Mouse (Mus musculus): ENCODE measurements around the gene Fabp1. TPM values are rescaled to one million over a fixed set of nuclear protein-coding genes. Genes with fewer than 3 reads are reported as not detected.

Fabp1 gene
- total RNA-seq (2014; rRNA removed) (not detected in 2 replicates), polyA plus RNA-seq (2015; fragmentation: Nextera tagmentation; extraction: Ambion mirVana) (not detected in 2 replicates)

DNA sequence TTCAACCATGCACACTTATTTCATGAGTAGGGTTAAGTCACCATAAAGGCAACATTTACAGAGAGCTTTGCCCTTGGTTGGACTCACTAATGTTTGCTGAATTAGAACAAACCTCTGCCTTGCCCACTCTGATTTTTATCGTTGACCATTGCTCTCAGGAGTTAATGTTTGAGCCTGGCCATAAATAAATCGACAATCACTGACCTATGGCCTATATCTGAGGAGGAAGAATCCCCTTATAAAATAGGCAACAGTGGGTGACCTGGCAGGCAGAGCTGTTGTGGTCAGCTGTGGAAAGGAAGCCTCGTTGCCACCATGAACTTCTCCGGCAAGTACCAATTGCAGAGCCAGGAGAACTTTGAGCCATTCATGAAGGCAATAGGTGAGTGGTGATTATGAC is at the start of gene Fabp1:
Fabp1 (plus strand) TSS at position 216 of the 400 bp plus-strand sequence.
- ATAC-seq (ENCODE audit: low FRiP score) (no peak), DNase-seq (ENCODE audit: low spot score) (no peak)
- Histone ChIP-seq H3K27me3 (ENCODE audit: insufficient read depth, low read length) (no peaks in the 10 kb centered on the region), H3K4me2 (ENCODE audit: low read depth, low read length, poor library complexity, severe bottlenecking) (no peak within 1 kb of the TSS), H3K9ac (replicated peaks; ENCODE audit: low read length, poor library complexity, severe bottlenecking) (no peak within 1 kb of the TSS), H3K4me3 (ENCODE audit: low read depth, low read length) (no peak within 1 kb of the TSS), H3K27ac (ENCODE audit: low read depth, low read length) (no peak within 1 kb of the TSS), H3K4me1 (ENCODE audit: insufficient read depth, low read length) (no peaks in the 10 kb centered on the region), H3K9me3 (ENCODE audit: low read length) (no peaks in the 10 kb centered on the region), H3K36me3 (ENCODE audit: insufficient read depth, low read length) (no peaks in the 10 kb centered on the region)
- TF ChIP-seq CTCF (IDR thresholded peaks at IDR 0.05) = no peak
- 88% methylated on average over 4 of the region's 4 CpGs for WGBS

DNA sequence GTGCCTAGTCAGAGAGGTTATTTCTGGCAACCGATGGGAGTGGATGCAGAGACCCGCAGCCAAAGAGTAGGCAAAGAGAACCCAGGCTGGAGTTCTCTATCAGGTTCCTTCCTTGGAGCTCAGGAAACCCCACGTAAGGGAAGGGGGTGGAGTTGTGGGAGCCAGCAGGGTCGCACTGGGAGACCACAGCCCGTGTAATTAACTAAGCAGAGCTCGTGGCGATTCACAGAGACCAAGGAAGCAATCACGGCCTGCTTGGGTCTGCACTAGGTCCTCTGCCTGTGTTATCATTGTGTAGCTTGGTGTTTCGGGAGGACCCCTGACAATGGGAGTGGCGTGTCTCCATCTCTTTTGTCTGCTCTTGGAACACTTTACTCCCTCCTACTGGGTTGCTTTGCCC is 48.5 kb upstream of the Fabp1 start:
- H3K9me3 ChIP-seq (ENCODE audit: low read length) = no peaks in the 10 kb centered on the region
- H3K4me1 ChIP-seq (ENCODE audit: insufficient read depth, low read length) = no peaks in the 10 kb centered on the region
- 33% methylated on average over 10 of the region's 10 CpGs for WGBS
- H3K27ac ChIP-seq (ENCODE audit: low read depth, low read length) = no peak overlapping the region
- no peak for DNase-seq (ENCODE audit: low spot score)
- no peak overlapping the region for H3K9ac ChIP-seq (replicated peaks; ENCODE audit: low read length, poor library complexity, severe bottlenecking)
- no peaks in the 10 kb centered on the region for H3K27me3 ChIP-seq (ENCODE audit: insufficient read depth, low read length)
- no peaks in the 10 kb centered on the region for H3K36me3 ChIP-seq (ENCODE audit: insufficient read depth, low read length)
- no peak for ATAC-seq (ENCODE audit: low FRiP score)
- no peak for TF ChIP-seq CTCF (IDR thresholded peaks at IDR 0.05)
- no peak overlapping the region for H3K4me2 ChIP-seq (ENCODE audit: low read depth, low read length, poor library complexity, severe bottlenecking)
- H3K4me3 ChIP-seq (ENCODE audit: low read depth, low read length) = no peak overlapping the region

DNA sequence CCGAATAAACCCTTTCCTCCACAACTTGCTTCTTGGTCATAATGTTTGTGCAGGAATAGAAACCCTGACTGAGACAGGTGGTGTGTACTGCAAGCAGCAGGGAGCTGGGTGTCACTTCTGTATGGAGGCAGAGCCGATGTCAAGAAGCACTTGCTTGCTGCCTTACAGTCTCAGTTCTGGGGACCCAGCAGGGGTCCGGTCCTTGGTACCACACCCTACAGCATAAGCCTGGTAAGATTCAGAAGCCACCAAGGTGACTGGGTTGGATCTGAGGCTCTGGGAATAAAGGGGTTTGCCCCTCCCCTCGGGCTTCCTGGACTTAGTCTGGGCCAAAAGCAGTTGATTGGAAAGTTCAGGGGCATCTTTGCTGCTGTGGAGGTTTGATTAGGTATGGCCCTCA is 46.1 kb upstream of the Fabp1 start:
- TF ChIP-seq CTCF (IDR thresholded peaks at IDR 0.05) = no peak
- ATAC-seq (ENCODE audit: low FRiP score) = no peak
- H3K36me3 ChIP-seq (ENCODE audit: insufficient read depth, low read length) = no peaks in the 10 kb centered on the region
- no peak for DNase-seq (ENCODE audit: low spot score)
- H3K9me3 ChIP-seq (ENCODE audit: low read length) = no peaks in the 10 kb centered on the region
- WGBS = 88% methylated on average over 4 of the region's 4 CpGs
- no peak overlapping the region for H3K27ac ChIP-seq (ENCODE audit: low read depth, low read length)
- no peak overlapping the region for H3K4me3 ChIP-seq (ENCODE audit: low read depth, low read length)
- H3K9ac ChIP-seq (replicated peaks; ENCODE audit: low read length, poor library complexity, severe bottlenecking) = no peak overlapping the region
- no peaks in the 10 kb centered on the region for H3K27me3 ChIP-seq (ENCODE audit: insufficient read depth, low read length)
- H3K4me1 ChIP-seq (ENCODE audit: insufficient read depth, low read length) = no peaks in the 10 kb centered on the region
- H3K4me2 ChIP-seq (ENCODE audit: low read depth, low read length, poor library complexity, severe bottlenecking) = no peak overlapping the region

DNA sequence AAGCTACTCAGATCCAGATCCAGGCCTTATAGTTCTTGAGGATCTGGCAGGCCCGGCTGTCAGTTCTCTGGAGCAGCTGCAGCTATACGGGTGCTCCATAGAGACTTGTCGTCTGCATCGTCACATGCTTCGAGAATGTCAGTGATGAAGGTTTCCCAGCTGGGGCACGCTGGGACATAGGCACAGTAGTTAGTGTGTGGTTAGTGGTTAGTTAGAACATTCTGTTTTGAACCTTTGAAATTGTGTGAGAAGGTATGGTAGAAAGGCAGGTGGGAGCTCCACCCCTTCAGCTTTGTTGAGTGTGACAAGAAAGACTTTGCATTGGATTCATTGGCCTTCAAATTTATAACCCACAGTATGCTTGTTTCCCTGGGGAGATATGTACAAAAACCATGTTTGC is 44.8 kb upstream of the Fabp1 start:
- H3K27ac ChIP-seq (ENCODE audit: low read depth, low read length) = no peak overlapping the region
- H3K9me3 ChIP-seq (ENCODE audit: low read length) = no peaks in the 10 kb centered on the region
- no peak overlapping the region for H3K9ac ChIP-seq (replicated peaks; ENCODE audit: low read length, poor library complexity, severe bottlenecking)
- 81% methylated on average over 6 of the region's 6 CpGs for WGBS
- H3K4me3 ChIP-seq (ENCODE audit: low read depth, low read length) = no peak overlapping the region
- no peak overlapping the region for H3K4me2 ChIP-seq (ENCODE audit: low read depth, low read length, poor library complexity, severe bottlenecking)
- H3K36me3 ChIP-seq (ENCODE audit: insufficient read depth, low read length) = no peaks in the 10 kb centered on the region
- TF ChIP-seq CTCF (IDR thresholded peaks at IDR 0.05) = no peak
- DNase-seq (ENCODE audit: low spot score) (no peak), ATAC-seq (ENCODE audit: low FRiP score) (no peak)
- H3K27me3 ChIP-seq (ENCODE audit: insufficient read depth, low read length) = no peaks in the 10 kb centered on the region
- H3K4me1 ChIP-seq (ENCODE audit: insufficient read depth, low read length) = no peaks in the 10 kb centered on the region

DNA sequence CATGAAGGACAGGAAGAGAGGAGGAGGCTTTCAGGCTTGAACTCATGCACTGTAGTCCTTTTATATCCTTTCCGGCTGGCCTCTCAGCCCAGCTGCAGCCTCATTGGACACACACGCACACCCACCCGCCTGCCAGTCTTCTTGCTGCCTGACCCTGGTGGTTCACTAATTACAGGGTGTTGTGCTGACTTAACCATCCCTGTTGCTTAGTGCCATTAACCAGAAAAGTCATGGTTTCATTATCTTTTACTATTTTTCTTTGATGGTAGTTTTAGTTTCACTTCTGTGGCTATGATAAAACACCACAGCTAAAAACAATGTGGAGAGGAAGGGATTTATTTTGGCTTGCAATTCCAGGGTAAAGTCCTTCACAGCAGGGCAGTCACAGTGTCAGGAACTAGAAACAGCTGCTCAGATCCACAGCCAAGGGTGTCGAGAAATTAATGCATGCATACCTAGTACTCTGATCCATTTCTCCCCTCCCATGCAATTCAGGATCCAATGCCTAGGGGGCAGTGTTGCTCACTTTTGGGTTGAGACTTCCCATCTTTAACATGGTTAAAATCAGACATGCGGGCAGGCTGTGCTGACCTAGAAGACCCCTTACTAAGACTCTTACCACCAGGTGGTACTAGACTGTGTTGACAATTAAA is 42.8 kb upstream of the Fabp1 start:
- ATAC-seq (ENCODE audit: low FRiP score) (no peak), DNase-seq (ENCODE audit: low spot score) (no peak)
- no peaks in the 10 kb centered on the region for H3K9me3 ChIP-seq (ENCODE audit: low read length)
- H3K36me3 ChIP-seq (ENCODE audit: insufficient read depth, low read length) = no peaks in the 10 kb centered on the region
- peak; percentile 29; the same call in 1 of the 2 replicates for TF ChIP-seq CTCF (IDR thresholded peaks at IDR 0.05)
- no peak overlapping the region for H3K4me3 ChIP-seq (ENCODE audit: low read depth, low read length)
- no peaks in the 10 kb centered on the region for H3K27me3 ChIP-seq (ENCODE audit: insufficient read depth, low read length)
- WGBS = 79% methylated on average over 5 of the region's 5 CpGs
- no peak overlapping the region for H3K4me2 ChIP-seq (ENCODE audit: low read depth, low read length, poor library complexity, severe bottlenecking)
- H3K9ac ChIP-seq (replicated peaks; ENCODE audit: low read length, poor library complexity, severe bottlenecking) = no peak overlapping the region
- H3K4me1 ChIP-seq (ENCODE audit: insufficient read depth, low read length) = no peaks in the 10 kb centered on the region
- H3K27ac ChIP-seq (ENCODE audit: low read depth, low read length) = no peak overlapping the region

DNA sequence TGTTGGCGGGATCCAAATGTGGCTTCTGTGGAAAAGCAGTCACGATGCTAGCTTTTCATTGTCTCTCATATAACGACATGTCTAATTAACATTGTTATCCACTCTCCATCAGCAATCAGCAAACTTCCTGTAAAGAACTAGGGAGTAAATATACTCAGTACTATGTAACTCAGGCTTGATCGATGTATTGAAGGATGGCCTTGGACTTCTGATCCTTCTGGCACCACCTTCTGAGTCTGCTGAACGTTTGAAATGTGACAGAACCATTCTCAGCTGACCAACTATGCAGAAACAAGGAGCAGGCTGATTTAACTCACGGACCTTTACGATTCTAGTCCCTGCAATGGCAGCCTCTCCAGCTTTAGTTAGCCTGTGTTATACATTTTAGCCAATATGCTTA is 38.3 kb upstream of the Fabp1 start:
- no peaks in the 10 kb centered on the region for H3K36me3 ChIP-seq (ENCODE audit: insufficient read depth, low read length)
- H3K27me3 ChIP-seq (ENCODE audit: insufficient read depth, low read length) = no peaks in the 10 kb centered on the region
- H3K4me1 ChIP-seq (ENCODE audit: insufficient read depth, low read length) = no peaks in the 10 kb centered on the region
- no peak overlapping the region for H3K4me3 ChIP-seq (ENCODE audit: low read depth, low read length)
- H3K4me2 ChIP-seq (ENCODE audit: low read depth, low read length, poor library complexity, severe bottlenecking) = no peak overlapping the region
- no peak overlapping the region for H3K9ac ChIP-seq (replicated peaks; ENCODE audit: low read length, poor library complexity, severe bottlenecking)
- 80% methylated on average over 7 of the region's 7 CpGs for WGBS
- DNase-seq (ENCODE audit: low spot score) (no peak), ATAC-seq (ENCODE audit: low FRiP score) (no peak)
- no peak for TF ChIP-seq CTCF (IDR thresholded peaks at IDR 0.05)
- no peaks in the 10 kb centered on the region for H3K9me3 ChIP-seq (ENCODE audit: low read length)
- H3K27ac ChIP-seq (ENCODE audit: low read depth, low read length) = no peak overlapping the region

Data from midbrain, postnatal 0 days (tissue).